Mouse (Mus musculus) left cerebral cortex, adult 18-20 months (tissue): ENCODE data around the gene Terf2. TPM values are rescaled to one million over a fixed set of nuclear protein-coding genes. Genes with fewer than 3 reads are reported as not detected.
"Not testable (repeated sequence)": the region's sequence is repeated elsewhere in the genome, so short reads cannot be mapped to it uniquely, and the experiment has no call there.

Experiments used
- DNase-seq, 2 experiments: peaks; one replicate each; pipeline ENCODE4 v3.0.0; 2021 to 2022; ENCODE audit warnings: low spot score in 2 of 2, mixed read lengths in 1 of 2
- total RNA-seq, 2 experiments: library from RNA; stranded (reverse); gene quantifications; 2 replicates each; pipeline ENCODE4 v1.2.3; 2021

The Terf2 gene
- total RNA-seq, 2 experiments from 2014 or later: 37.2 to 39.0 TPM

GRCm38 (mm10) chr8:107065511-107066496, 30.5 kb downstream of the Terf2 start, which contains the start of gene Tmed6:
Tmed6 (minus strand) TSS chr8:107065644.
- no peak for DNase-seq

GRCm38 (mm10) chr8:107062613-107063012, 33.7 kb downstream of the Terf2 start:
- DNase-seq: no peak

GRCm38 (mm10) chr8:107056973-107057369, 39.4 kb downstream of the Terf2 start:
- DNase-seq: no peak

GRCm38 (mm10) chr8:107056076-107056972, 40.0 kb downstream of the Terf2 start, which contains the start of the genes Cog8 and Nip7:
Cog8 (minus strand) TSS chr8:107056689.
Nip7 (plus strand) TSS chr8:107056877.
- DNase-seq: peak; percentile 96 to 98

- no peak for DNase-seq
These were observed 44.3 kb downstream of the Terf2 start for GRCm38 (mm10) chr8:107052046-107052445.

GRCm38 (mm10) chr8:107049480-107049879, 46.9 kb downstream of the Terf2 start:
- no peak for DNase-seq

- peak; percentile 82 to 87 for DNase-seq
These were observed 48.0 kb downstream of the Terf2 start, which contains the start of gene Pdf for GRCm38 (mm10) chr8:107048061-107048941. Pdf (minus strand) TSS chr8:107048614.

GRCm38 (mm10) chr8:107046976-107047375, 49.4 kb downstream of the Terf2 start:
- no peak for DNase-seq

GRCm38 (mm10) chr8:107045478-107045877, 50.9 kb downstream of the Terf2 start:
- no peak for DNase-seq

GRCm38 (mm10) chr8:107040632-107041031, 55.7 kb downstream of the Terf2 start:
- DNase-seq: no peak

GRCm38 (mm10) chr8:107036626-107037025, 59.7 kb downstream of the Terf2 start:
- DNase-seq: no peak

- no peak for DNase-seq
These were observed 60.7 kb downstream of the Terf2 start for GRCm38 (mm10) chr8:107035641-107036040.

- not testable (repeated sequence) for DNase-seq
These were observed 62.7 kb downstream of the Terf2 start for GRCm38 (mm10) chr8:107033609-107034008.

- DNase-seq: no peak
These were observed 64.7 kb downstream of the Terf2 start for GRCm38 (mm10) chr8:107031577-107032090.

- peak; percentile 95 for DNase-seq
These were observed 65.4 kb downstream of the Terf2 start, which contains the start of gene Vps4a for GRCm38 (mm10) chr8:107030650-107031576. Vps4a (plus strand) TSS chr8:107031222.

GRCm38 (mm10) chr8:107030058-107030457, 66.3 kb downstream of the Terf2 start:
- no peak for DNase-seq

GRCm38 (mm10) chr8:107029310-107029709, 67.0 kb downstream of the Terf2 start:
- DNase-seq: no peak

- no peak for DNase-seq
These were observed 72.9 kb downstream of the Terf2 start for GRCm38 (mm10) chr8:107023479-107023878.
